Mouse (Mus musculus) limb, embryonic 15.5 days (tissue): Measurements from ENCODE around the gene Man1a. TPM values are rescaled to one million over a fixed set of nuclear protein-coding genes. Genes with fewer than 3 reads are reported as not detected.

Experiments
- ATAC-seq: fragments of 200-750 bp; cut with Nextera tagmentation; 2 replicates; pipeline ENCODE4 v1.8.0; 2017; ENCODE audit warnings: low read depth, moderate TSS enrichment; ENCODE audit not compliant: insufficient number of reproducible peaks, low FRiP score, low TSS enrichment
- H3K27ac ChIP-seq: fragments of 300-500 bp; sonication (generic); 2 replicates; pipeline ENCODE4 v1.5.1; 2015; ENCODE audit warnings: moderate library complexity, mild to moderate bottlenecking, inconsistent platforms
- H3K27me3 ChIP-seq: fragments of 300-500 bp; sonication (generic); 2 replicates; pipeline ENCODE4 v1.6.1; 2015; ENCODE audit warnings: inconsistent platforms
- H3K36me3 ChIP-seq: fragments of 300-500 bp; sonication (generic); 2 replicates; pipeline ENCODE4 v1.6.1; 2015; ENCODE audit warnings: inconsistent platforms
- H3K4me1 ChIP-seq: fragments of 300-500 bp; sonication (generic); 2 replicates; pipeline ENCODE4 v1.6.1; 2015; ENCODE audit warnings: inconsistent platforms
- H3K4me2 ChIP-seq: fragments of 300-500 bp; sonication (generic); 2 replicates; pipeline ENCODE4 v1.6.1; 2015; ENCODE audit warnings: mild to moderate bottlenecking, inconsistent platforms
- H3K4me3 ChIP-seq: fragments of 300-500 bp; sonication (generic); 2 replicates; pipeline ENCODE4 v1.5.1; 2015; ENCODE audit warnings: mild to moderate bottlenecking, inconsistent platforms
- H3K9ac ChIP-seq: fragments of 300-500 bp; sonication (generic); 2 replicates; pipeline ENCODE4 v1.6.1; 2015; ENCODE audit warnings: inconsistent platforms
- H3K9me3 ChIP-seq: fragments of 300-500 bp; sonication (generic); 2 replicates; pipeline ENCODE4 v1.6.1; 2016; ENCODE audit warnings: inconsistent platforms
- WGBS: fragments of 180-500 bp; shearing (Covaris S2); methylation state at CpG from one replicate; pipeline ENCODE4 v1.1.7; 2015; 5-methylcytosine and 5-hydroxymethylcytosine counted together
- polyA plus RNA-seq: library from polyadenylated mRNA; unstranded; fragments of >200 nt; fragmentation: Nextera tagmentation; extraction: Ambion mirVana; gene quantifications from 2 replicates; pipeline ENCODE4 v1.2.1, GENCODE M21; 2015

Man1a gene
- polyA plus RNA-seq, 1 experiment from 2014 or later = 9.1 TPM

GRCm38 (mm10) chr10:53938199-53938598, 138.2 kb downstream of the Man1a start:
- ATAC-seq = no peak
- Histone ChIP-seq H3K36me3 (0 out of 2 replicates have a peak, but pooled peaks cover 3% of the 10 kb centered on the region), H3K4me2 (no peak overlapping the region), H3K4me1 (no peaks in the 10 kb centered on the region), H3K27ac (no peak overlapping the region), H3K27me3 (no peaks in the 10 kb centered on the region), H3K9me3 (no peaks in the 10 kb centered on the region), H3K9ac (no peak overlapping the region), H3K4me3 (no peak overlapping the region)
- WGBS = 78% methylated on average over 3 of the region's 3 CpGs

- no peak for ATAC-seq
- Histone ChIP-seq H3K36me3 (0 out of 2 replicates have a peak, but pooled peaks cover 3% of the 10 kb centered on the region), H3K4me2 (no peak overlapping the region), H3K27me3 (no peaks in the 10 kb centered on the region), H3K27ac (no peak overlapping the region), H3K9ac (no peak overlapping the region), H3K9me3 (no peaks in the 10 kb centered on the region), H3K4me1 (no peaks in the 10 kb centered on the region), H3K4me3 (no peak overlapping the region)
- WGBS = 87% methylated on average over 3 of the region's 3 CpGs
Observed at GRCm38 (mm10) chr10:53936078-53936477, 140.3 kb downstream of the Man1a start.

GRCm38 (mm10) chr10:53929722-53930500, 146.5 kb downstream of the Man1a start:
- Histone ChIP-seq H3K27me3 (no peaks in the 10 kb centered on the region), H3K4me3 (no peak overlapping the region), H3K4me1 (no peaks in the 10 kb centered on the region), H3K9ac (no peak overlapping the region), H3K27ac (no peak overlapping the region), H3K9me3 (no peaks in the 10 kb centered on the region), H3K4me2 (no peak overlapping the region), H3K36me3 (0 out of 2 replicates have a peak, but pooled peaks cover 3% of the 10 kb centered on the region)
- 79% methylated on average over 4 of the region's 4 CpGs for WGBS
- ATAC-seq = no peak

- H3K4me3 ChIP-seq = no peak overlapping the region
- no peak overlapping the region for H3K9ac ChIP-seq
- H3K36me3 ChIP-seq = no peaks in the 10 kb centered on the region
- no peaks in the 10 kb centered on the region for H3K4me1 ChIP-seq
- H3K27me3 ChIP-seq = no peaks in the 10 kb centered on the region
- WGBS = 80% methylated on average over 5 of the region's 5 CpGs
- H3K27ac ChIP-seq = no peak overlapping the region
- no peak for ATAC-seq
- H3K4me2 ChIP-seq = no peak overlapping the region
- H3K9me3 ChIP-seq = no peaks in the 10 kb centered on the region
Observed at GRCm38 (mm10) chr10:53927904-53928303, 148.5 kb downstream of the Man1a start.

GRCm38 (mm10) chr10:53925456-53925855, 151.0 kb downstream of the Man1a start:
- ATAC-seq = no peak
- Histone ChIP-seq H3K27me3 (no peaks in the 10 kb centered on the region), H3K4me1 (no peaks in the 10 kb centered on the region), H3K4me3 (no peak overlapping the region), H3K9me3 (no peaks in the 10 kb centered on the region), H3K36me3 (no peaks in the 10 kb centered on the region), H3K4me2 (no peak overlapping the region), H3K27ac (no peak overlapping the region), H3K9ac (no peak overlapping the region)
- WGBS = 81% methylated on average over 6 of the region's 6 CpGs

GRCm38 (mm10) chr10:53922236-53922635, 154.2 kb downstream of the Man1a start:
- 83% methylated on average over 3 of the region's 3 CpGs for WGBS
- ATAC-seq = no peak
- H3K36me3 ChIP-seq = no peaks in the 10 kb centered on the region

GRCm38 (mm10) chr10:53917517-53917916, 158.9 kb downstream of the Man1a start:
- 72% methylated on average over 3 of the region's 3 CpGs for WGBS
- ATAC-seq = no peak
- no peak overlapping the region for H3K4me3 ChIP-seq

More at GRCm38 (mm10) chr10:53922236-53922635, 154.2 kb downstream of the Man1a start:
- H3K4me2 ChIP-seq = no peak overlapping the region
- H3K4me3 ChIP-seq = no peak overlapping the region
- H3K9me3 ChIP-seq = no peaks in the 10 kb centered on the region
- H3K27ac ChIP-seq = no peak overlapping the region
- no peaks in the 10 kb centered on the region for H3K27me3 ChIP-seq
- H3K4me1 ChIP-seq = no peaks in the 10 kb centered on the region
- no peak overlapping the region for H3K9ac ChIP-seq

GRCm38 (mm10) chr10:53915719-53916118, 160.7 kb downstream of the Man1a start:
- H3K27me3 ChIP-seq = no peaks in the 10 kb centered on the region
- H3K4me1 ChIP-seq = no peaks in the 10 kb centered on the region
- 84% methylated on average over 6 of the region's 6 CpGs for WGBS
- H3K4me3 ChIP-seq = no peak overlapping the region
- H3K9ac ChIP-seq = no peak overlapping the region
- no peak for ATAC-seq
- no peaks in the 10 kb centered on the region for H3K9me3 ChIP-seq
- no peak overlapping the region for H3K4me2 ChIP-seq
- H3K27ac ChIP-seq = no peak overlapping the region
- peaks cover 4% of the 10 kb centered on the region; the same call in 1 of the 2 replicates for H3K36me3 ChIP-seq

More at GRCm38 (mm10) chr10:53917517-53917916, 158.9 kb downstream of the Man1a start:
- Histone ChIP-seq H3K27me3 (no peaks in the 10 kb centered on the region), H3K4me2 (no peak overlapping the region), H3K9me3 (no peaks in the 10 kb centered on the region), H3K36me3 (peaks cover 4% of the 10 kb centered on the region; the same call in 1 of the 2 replicates), H3K27ac (no peak overlapping the region), H3K4me1 (no peaks in the 10 kb centered on the region), H3K9ac (no peak overlapping the region)

GRCm38 (mm10) chr10:53914974-53915609, 161.3 kb downstream of the Man1a start:
- H3K9me3 ChIP-seq = no peaks in the 10 kb centered on the region
- no peak for ATAC-seq

GRCm38 (mm10) chr10:53913546-53914312, 162.7 kb downstream of the Man1a start:
- no peak overlapping the region for H3K9ac ChIP-seq
- no peaks in the 10 kb centered on the region for H3K9me3 ChIP-seq
- no peak overlapping the region for H3K27ac ChIP-seq
- no peaks in the 10 kb centered on the region for H3K27me3 ChIP-seq
- H3K4me1 ChIP-seq = no peaks in the 10 kb centered on the region
- WGBS = 92% methylated on average over 4 of the region's 4 CpGs
- ATAC-seq = no peak
- no peak overlapping the region for H3K4me2 ChIP-seq
- H3K4me3 ChIP-seq = no peak overlapping the region
- peaks cover 4% of the 10 kb centered on the region; the same call in 1 of the 2 replicates for H3K36me3 ChIP-seq

More at GRCm38 (mm10) chr10:53914974-53915609, 161.3 kb downstream of the Man1a start:
- H3K9ac ChIP-seq = no peak overlapping the region
- H3K4me3 ChIP-seq = no peak overlapping the region
- H3K36me3 ChIP-seq = peaks cover 4% of the 10 kb centered on the region; the same call in 1 of the 2 replicates
- H3K27ac ChIP-seq = no peak overlapping the region
- no peaks in the 10 kb centered on the region for H3K4me1 ChIP-seq
- no peaks in the 10 kb centered on the region for H3K27me3 ChIP-seq
- 54% methylated on average over 8 of the region's 8 CpGs for WGBS
- no peak overlapping the region for H3K4me2 ChIP-seq

- Histone ChIP-seq H3K9ac (no peak overlapping the region), H3K9me3 (no peaks in the 10 kb centered on the region), H3K27ac (no peak overlapping the region), H3K4me2 (no peak overlapping the region), H3K4me3 (no peak overlapping the region), H3K36me3 (no peaks in the 10 kb centered on the region), H3K4me1 (no peaks in the 10 kb centered on the region), H3K27me3 (no peaks in the 10 kb centered on the region)
- no peak for ATAC-seq
- 54% methylated on average over 4 of the region's 4 CpGs for WGBS
Observed at GRCm38 (mm10) chr10:53889512-53889911, 186.9 kb downstream of the Man1a start.
